Mouse (Mus musculus): ENCODE measurements around the gene Zc3h12c.

Gene Zc3h12c

DNA sequence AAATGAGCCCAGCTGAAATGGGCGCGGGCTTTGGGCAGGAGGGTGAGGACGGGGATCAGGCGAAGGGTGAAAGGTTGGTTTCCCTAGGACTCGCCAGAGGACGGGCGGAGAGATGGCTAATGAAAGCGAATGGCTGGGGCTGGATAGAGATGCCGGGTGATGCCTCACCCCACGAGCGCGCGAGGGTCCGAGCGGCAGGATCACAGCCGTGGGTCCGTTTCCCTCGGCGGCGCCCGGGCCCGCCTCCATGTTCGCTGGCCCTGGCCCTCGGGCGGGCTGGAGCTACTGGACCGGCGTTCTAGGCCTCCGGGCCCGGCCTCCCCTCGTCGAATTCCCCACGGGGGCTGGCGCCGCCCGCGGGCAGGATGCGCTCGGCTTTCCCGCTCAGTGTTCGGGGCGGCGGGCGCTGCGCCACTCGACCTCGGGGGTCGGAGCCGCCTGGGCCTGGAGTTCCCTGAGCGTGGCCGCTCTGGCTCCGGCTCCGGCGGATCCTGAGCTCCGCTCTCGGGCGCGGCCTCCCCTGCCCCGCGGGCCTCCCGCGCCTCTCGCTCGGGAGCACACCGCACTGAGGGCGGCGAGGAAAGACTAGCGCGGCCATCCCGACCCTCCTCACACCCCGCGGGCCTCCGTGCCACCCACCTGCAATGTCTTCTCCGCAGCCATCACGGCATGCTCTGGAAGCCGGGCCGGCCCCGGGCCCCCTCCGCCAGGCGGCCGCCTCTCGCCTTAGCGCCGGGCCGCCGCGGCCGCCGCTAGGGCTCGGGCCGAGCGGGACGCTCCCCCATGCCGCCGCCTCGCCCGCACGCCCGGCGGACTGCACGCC is at the start of gene Zc3h12c:
Zc3h12c (minus strand) TSS at position 710 of the 823 bp plus-strand sequence.
- peak; percentile 18 for DNase-seq (ENCODE audit: low read depth, low spot score)

DNA sequence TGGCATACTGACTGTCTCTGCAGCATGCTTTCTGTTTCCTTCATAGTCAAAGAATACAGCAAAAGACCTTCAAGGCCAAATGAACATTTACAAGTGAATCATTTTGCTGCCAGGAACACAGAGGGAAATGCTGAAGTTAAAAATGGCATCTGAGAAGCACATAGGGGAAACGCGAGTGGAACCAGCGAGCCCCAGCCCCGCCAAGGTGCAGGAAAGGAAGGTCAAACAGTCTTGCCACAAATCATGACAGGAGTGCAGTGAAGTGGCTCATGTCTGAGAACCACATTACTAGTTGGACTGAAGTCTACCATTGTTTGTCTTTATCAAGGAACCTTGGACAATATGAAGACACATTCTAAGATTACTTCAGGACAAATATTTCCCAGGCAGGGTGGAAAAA is 49.3 kb upstream of the Zc3h12c start:
- no peak for DNase-seq (ENCODE audit: low read depth, low spot score)

DNA sequence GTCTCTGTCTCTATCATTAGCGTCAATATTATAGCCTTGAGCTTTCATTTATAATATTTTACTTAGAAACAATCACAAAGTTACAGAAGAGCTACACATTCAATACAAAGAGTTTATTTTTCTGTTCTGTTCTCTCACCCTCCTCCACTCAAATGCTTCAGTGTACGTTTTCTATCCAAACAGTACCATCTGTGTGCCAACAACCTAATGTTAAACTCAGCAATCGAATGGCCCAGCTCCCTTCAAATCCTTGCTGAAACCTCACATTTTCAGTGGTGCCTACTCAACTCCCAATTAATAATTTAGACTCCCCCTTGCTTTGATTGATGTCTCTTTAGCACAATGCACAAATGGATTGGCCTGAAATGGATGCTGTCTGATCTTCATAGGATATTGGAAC is 46.9 kb upstream of the Zc3h12c start:
- DNase-seq (ENCODE audit: low read depth, low spot score): no peak

DNA sequence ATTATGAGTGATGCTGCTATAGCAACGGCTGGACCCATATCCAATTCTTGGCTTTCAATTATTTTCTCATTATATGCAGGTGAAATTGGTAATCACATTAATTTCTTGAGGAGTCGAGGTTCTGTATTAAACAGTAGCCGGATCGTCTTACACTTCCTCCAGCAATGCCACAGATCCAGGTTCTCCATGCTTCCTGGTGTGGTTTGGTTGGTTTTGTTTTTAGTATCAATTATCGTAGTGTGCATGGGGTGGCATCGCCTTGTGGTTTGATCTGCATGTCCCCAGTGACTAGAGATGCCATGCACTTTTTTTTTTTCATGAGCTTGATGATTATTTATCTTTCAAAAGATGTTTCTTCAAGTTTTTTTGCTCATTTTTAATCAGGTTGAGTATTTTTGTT is 44.0 kb upstream of the Zc3h12c start:
- DNase-seq (ENCODE audit: low read depth, low spot score): no peak

DNA sequence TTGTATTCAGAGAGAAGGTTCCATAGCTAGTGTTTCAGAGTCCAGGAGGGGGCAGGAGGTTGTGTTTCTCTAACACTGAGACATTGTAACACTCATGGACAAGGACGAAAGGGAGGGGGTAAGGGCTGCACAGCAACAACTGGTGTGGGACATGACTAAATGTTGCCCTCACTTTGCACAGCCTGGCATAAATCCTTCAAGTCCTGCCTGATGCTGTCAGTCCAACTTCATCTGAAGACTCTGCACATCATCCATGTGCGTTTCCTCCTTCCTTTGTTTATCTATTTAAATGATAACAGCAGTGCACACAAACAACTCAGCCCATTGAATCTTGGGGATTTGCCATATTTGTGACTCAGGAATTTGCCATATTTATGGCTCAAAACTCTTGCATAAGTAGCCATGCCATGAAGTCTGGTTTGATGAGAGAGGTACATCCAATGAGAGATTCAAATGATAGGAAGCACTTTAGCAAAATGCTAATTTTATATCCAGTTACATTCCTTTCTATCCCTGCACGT is 40.2 kb upstream of the Zc3h12c start:
- DNase-seq (ENCODE audit: low read depth, low spot score): no peak

DNA sequence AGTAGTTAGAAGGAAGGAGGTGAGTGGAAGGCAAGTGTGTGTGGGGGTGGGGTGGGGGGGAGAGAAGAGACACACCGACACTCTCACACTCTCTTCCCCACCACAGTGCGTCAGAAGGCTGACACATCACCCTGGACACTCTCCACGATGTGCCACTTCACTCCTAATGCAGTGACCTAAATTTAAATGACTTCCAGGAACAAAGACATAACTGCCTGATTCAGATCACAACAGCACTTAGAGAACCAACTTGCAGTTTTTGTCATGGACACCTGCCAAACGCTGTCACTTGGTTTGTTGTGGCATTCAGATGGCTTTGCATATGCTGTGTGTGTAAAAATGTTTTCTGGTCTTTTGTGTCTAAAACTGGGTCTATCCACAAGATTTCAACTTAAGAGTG is 34.8 kb upstream of the Zc3h12c start:
- no peak for DNase-seq (ENCODE audit: low read depth, low spot score)

DNA sequence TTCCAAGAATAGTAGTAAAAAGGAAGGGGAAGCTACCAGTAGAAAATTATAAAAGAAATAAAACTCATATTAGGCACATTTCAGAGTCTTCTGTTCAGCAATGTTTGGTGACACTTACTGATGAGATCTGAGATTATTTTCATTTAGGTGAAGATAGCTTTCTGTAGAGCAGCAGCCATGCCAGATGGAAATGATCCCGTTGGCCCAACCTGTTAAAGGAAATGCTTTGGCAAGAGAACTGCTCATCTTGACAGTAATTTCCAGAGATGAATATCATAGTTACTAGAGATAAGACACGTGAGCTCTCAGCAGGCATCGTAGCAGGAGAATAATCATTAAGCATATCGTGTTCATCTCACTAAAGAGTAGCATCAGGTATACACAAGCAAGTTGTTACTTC is 31.9 kb upstream of the Zc3h12c start:
- no peak for DNase-seq (ENCODE audit: low read depth, low spot score)

DNA sequence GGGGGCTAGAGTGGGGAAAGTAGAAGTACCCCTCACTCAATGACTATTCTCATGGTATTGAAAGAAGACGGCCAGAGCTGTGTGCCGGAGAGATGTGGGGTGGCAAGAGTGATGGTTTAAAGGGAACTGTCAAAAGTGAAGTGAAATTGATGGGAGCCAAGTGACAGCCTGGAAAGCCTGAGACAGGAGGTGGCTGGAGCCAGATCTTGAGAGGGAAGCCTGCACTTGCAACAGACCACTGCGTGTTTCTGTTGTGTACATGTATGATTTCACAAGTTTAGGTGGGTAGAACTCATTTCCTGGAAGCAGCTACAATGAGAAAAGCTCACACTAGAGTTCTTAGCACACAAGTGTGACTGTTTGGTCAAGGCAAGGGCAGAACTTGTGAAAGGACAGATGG is 27.5 kb upstream of the Zc3h12c start:
- DNase-seq (ENCODE audit: low read depth, low spot score): no peak

DNA sequence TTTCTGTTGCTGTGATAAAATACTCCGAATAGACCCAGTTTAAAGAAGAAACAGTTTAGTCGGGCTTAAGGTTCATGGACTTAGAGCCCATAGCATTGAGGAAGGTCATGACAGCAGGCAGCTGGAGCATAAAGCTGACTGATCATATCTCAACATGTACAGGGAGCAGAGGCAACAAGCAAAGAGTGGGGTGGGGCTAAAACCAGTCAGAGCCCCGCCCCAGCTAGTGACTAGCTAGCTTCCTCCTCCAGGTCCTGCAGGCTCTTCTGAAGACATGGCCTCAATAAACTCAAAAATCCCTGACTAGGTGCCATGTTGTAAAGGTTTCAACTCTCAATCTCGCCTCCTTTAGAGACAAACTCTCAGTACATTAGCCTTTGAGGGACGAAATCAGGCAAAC is 25.5 kb upstream of the Zc3h12c start:
- DNase-seq (ENCODE audit: low read depth, low spot score): no peak

DNA sequence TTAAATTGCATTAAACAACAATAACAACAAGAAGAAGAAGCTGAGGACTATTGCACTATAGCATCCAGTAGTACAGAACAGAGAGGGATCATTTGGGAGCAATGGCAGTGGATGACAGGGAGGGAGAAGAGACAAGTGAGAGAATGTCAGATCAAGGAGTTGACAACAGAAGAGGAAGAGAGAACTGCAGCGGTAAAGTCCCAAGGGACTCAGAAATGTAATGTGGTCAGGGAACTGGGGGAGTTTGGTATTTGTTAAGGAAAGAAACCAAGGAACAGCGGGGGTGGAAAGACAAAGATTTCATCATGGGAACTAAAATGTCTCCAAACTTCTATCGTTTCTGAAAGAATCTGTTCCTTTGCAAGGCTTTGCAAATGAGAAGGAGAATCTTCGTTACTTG is 22.5 kb upstream of the Zc3h12c start:
- no peak for DNase-seq (ENCODE audit: low read depth, low spot score)

DNA sequence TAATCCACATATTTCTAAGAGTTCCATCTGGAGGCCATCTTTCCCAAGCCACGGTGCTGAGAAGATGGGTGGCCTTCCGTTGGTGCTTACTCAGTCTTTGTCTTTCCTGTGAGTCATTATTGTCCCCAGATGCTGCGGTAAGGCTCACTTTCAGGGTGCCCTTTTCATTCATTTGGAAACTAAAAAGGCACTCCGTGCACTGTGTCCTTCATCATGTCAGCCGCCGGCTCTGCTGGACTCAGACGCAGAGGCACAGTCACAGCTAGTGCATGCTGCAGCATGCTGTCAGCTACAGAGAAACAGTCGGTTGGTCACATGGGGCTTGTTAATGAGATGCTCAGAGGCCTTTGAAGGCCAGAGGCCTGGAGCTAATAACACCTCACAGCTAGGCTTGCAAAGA is 19.7 kb upstream of the Zc3h12c start:
- no peak for DNase-seq (ENCODE audit: low read depth, low spot score)

DNA sequence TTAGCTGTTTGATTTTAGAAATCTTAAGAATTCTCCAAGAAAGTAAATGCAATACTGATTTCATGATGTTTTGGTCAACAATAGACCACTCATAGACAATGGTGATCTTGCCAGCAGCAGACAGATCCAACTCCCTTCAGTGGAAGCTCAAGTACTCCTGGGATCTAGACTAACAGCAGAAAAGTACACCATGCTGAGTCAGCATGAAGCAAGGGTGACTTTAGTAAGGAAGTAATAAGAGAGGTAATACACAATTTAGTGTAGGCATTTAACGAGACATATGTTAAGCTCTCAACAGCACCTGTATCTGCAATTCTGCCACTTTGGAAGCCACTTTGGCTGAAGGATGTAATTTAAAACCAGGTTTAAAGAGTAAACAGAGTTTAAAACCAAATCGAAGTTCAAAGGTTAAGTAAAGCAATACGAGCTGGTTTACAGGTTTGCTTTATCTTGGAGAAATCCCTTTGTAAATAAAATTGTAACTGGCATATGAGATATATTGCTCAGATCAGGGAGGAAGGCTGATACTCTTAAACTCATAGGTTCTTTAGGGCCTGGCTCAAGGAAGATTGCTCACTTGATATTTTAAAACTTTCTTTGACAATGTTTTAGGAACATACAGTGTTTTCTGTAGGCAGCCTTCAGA is 18.0 kb upstream of the Zc3h12c start:
- DNase-seq (ENCODE audit: low read depth, low spot score): no peak

DNA sequence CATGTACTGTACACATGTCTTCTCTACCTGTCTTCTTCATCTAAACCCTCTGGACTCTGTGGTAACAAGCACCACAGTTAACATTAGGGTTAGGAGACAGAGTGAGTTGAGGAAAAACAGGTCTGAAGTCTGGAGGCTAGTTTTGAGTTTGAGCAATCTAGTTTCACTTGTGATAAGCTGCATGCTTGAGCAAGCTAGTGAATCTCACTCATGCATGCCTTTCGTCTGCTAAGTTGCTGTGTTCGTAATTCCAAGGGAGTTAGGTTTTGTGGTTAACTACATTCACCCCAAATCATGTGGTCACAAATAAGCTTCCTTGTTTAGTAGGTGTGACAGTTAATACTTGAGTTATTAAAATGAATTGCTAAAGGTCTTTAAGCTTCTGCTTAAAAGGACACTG is 13.0 kb upstream of the Zc3h12c start:
- no peak for DNase-seq (ENCODE audit: low read depth, low spot score)

DNA sequence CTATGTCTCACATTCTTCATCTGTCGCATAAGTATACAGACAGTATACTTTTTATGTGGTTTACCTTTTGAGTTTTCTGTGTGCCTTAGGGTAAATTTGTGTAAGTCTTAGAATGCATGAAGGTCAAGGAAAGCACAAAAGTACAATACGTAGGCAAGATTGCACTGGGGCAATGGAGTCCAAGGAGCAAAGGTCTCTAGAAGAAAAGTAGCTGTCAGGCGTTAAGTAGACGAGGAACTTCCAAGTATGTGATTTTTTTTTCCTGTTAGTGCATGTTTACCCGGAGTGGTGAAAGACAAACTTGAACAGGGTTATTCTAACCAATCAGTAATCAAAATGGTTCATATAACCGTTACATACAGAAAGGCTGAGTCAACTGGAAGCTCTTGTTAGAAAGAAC is 12.5 kb upstream of the Zc3h12c start:
- no peak for DNase-seq (ENCODE audit: low read depth, low spot score)

DNA sequence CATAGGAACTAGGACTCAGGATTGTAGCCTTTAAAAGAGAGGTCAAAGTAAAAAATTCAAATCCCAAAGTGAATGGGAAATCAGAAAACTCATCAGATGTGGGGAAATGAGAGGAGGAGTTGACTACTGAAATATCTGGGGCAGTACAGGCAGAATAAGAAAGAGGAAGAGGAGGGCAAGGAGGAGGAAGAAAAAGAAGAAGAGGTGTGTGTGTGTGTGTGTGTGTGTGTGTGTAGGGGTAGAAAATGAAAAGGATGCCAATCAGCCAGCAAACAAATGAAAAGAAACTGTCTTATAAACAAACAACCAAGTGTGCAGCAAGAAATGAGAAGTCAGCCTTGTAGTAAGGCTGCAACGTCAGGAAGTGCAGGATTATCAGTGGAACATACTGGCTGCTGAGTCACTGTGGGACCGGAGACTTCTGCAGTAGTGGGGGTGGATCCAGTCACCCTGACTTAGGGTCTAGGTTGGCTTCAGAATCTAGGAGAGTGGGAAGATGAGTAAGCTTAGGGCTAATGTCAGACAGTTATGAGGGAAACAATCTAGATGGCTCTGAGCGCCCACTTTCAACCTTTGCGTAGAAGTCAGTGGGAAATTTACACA is 7.0 kb upstream of the Zc3h12c start:
- no peak for DNase-seq (ENCODE audit: low read depth, low spot score)

DNA sequence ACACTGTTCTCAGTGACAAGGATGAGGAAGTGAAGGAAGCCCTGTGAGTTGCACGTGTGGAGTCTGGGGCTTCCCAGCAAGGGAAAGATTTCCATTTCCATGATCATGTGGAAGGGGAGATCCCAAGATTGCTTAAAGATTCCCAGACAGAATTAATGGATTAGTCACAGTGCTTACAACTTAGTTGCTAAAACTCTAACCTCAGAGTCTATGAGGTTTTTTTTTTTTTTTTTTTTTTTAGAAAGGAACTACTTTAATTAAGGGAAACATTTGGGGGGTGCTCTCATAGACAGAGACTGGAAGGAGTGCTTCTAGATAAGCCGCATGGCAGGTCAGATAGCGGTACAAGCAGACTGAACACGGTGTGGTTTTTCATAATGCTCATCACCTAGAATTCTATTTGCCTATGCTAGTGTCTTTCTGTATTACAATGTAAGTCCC is 6.3 kb upstream of the Zc3h12c start:
- DNase-seq (ENCODE audit: low read depth, low spot score): no peak

DNA sequence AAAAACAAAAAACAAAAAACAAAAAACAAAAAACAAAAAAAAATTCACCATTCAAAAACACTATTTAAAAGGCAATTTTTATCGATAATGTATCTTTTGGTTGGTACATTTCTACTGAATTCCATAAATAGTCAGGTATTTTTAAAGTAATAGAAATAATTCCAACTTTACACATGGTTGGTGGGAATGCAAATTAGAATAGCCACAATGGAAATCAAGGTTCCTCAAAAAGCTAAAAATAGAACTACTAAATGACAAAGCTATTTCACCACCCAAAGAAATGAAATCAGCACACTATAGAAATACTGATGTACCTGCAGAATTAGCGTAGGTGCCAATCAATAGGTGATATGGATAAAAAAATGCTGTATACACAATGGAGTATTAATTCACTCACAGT is 5.6 kb upstream of the Zc3h12c start:
- DNase-seq (ENCODE audit: low read depth, low spot score): no peak

DNA sequence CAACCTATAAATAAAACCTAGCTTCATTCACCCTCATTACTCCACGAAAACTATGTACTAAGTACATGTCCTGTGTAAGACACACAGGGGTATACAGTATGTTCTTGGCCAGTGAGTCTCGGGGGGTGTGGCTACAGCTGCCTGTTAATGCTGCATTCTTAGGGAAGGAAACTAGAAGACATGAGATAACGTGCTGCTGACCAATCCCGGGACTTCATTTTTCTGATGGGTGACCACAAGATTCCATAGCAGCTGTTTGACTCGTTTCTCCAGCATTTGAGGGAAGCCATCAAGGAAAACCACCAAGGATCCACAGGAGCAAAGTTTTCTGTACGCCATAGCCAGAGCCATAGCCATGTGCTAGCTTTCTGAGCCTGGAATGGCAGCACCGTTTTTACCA is 4.2 kb upstream of the Zc3h12c start:
- DNase-seq (ENCODE audit: low read depth, low spot score): no peak

DNA sequence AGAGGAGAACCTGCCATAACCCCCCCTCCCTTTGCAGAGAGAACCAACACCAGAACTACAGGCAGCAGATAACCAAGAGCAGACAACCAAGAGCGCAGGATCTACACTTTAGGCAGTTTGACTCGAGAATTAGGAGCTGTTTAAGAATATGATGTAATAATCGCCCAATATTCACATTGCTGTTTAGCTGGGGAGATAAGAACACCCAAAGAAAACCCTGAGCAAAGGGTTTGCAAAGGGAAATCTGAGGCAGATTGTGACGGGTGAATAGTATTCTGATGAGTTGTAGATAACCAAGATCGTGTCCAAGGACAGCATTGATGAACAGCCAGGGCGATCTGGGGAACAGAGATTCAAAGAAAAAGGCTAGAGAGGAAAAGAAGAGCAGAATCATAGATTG is 2.3 kb upstream of the Zc3h12c start:
- no peak for DNase-seq (ENCODE audit: low read depth, low spot score)

DNA sequence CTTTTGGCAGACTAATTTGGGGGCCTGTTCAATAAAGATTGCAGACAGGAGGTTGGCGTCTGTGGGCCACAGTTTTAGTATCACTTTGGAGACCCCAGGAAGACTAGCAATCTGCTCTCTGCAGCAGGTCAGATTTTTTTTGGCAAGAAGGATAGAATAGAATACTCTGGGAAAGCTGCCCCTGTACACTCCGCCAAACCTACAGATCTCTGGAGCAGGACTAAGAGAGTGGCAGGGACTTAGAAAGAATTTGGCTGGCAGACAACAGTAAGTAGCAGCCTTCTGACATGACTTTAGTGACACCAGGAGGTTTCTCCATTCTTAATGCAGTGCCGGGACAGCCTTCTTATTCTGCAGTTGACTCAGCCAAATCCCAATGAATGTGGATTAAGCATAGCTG is 1.8 kb upstream of the Zc3h12c start:
- no peak for DNase-seq (ENCODE audit: low read depth, low spot score)

DNA sequence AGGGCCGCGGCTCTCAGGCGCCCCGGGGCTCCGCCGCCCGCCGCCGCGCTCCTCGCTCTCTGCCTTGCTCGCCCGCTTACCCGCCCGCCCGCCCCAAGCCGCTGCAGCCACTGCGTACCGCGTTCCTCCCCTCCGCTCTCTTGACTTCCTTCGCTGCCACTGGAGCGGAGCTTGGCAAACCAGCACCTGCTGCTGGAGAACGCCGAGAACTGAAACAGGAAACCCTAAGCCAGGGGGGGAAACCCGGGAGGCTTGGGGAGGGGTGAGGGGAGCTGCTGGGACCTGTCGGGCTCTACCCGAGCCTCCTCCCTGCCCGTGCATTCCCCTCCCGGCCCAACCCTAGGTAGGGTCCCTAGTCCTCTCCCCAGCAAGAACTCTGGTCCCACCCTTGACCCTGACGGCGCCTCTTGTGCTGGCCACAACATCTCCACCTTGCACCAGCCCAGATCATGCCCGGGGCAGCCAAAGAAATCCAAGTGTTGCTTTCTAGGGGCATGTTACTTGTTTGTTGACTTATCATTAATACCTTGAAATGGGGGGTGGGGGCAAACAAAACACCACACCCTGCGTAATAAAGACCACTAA is 406 bp upstream of the Zc3h12c start:
- DNase-seq (ENCODE audit: low read depth, low spot score): peak; percentile 80

DNA sequence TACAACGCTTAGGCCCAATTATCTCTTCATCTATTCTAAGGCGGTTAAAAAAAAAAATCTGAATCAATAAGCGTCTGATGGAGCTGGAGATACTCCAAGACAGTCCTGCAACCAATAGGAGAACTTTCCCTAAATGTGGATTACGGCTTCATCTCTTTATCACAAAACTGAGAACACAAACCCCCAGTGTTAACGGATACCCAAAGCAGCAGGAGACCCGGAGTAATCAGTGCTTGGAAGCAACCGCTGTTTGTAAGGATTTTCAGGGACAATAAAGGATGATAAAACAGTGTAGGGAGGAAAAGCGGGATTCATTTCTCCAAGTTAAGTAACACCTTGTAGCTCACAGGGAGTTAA is 888 bp downstream of the Zc3h12c start:
- DNase-seq (ENCODE audit: low read depth, low spot score): no peak

Measured in ES-CJ7 (cell line).